Mouse (Mus musculus): ENCODE measurements around the gene Ddx19a. TPM values are rescaled to one million over a fixed set of nuclear protein-coding genes. Genes with fewer than 3 reads are reported as not detected.

The Ddx19a gene
- 62.2 TPM for total RNA-seq (2023)

GRCm38 (mm10) chr8:110997547-110998531, at the start of gene Ddx19a:
TSS of gene Ddx19a (minus strand) at chr8:110997800.

GRCm38 (mm10) chr8:111032916-111033315, 35.3 kb upstream of the Ddx19a start, which contains the start of gene Aars:
TSS of gene Aars (plus strand) at chr8:111033144.

GRCm38 (mm10) chr8:111031572-111031971, 34.0 kb upstream of the Ddx19a start, which contains the start of gene Ddx19b:
TSS of gene Ddx19b (minus strand) at chr8:111031751.

Other genes with a start within 250 kb of the Ddx19a start
- gene Il34, start 191.9 kb downstream of the Ddx19a start, total RNA-seq (2023): 1.1 TPM
- 61.2 TPM for gene Cog4, start 151.2 kb downstream of the Ddx19a start, total RNA-seq (2023)
- 171 TPM for gene Sf3b3, start 151.0 kb downstream of the Ddx19a start, total RNA-seq (2023)
- 11.4 TPM for gene Fuk, start 95.3 kb downstream of the Ddx19a start, total RNA-seq (2023)
- gene St3gal2, start 77.9 kb downstream of the Ddx19a start, total RNA-seq (2023): 12.4 TPM
- gene Ddx19b, start 34.0 kb upstream of the Ddx19a start, total RNA-seq (2023): 20.2 TPM
- gene Aars, start 35.3 kb upstream of the Ddx19a start, total RNA-seq (2023): 45.3 TPM
- 15.3 TPM for gene Exosc6, start 58.5 kb upstream of the Ddx19a start, total RNA-seq (2023)
- not detected for gene Clec18a, start 94.6 kb upstream of the Ddx19a start, total RNA-seq (2023)
- gene Pdpr, start 96.8 kb upstream of the Ddx19a start, total RNA-seq (2023): 24.7 TPM

Data from CD4-positive naive resting alpha-beta T cell, adult 57 days (primary cell).